Comparison of ENCODE assay signal across 27 mouse cellular contexts in the genomic region with DNA sequence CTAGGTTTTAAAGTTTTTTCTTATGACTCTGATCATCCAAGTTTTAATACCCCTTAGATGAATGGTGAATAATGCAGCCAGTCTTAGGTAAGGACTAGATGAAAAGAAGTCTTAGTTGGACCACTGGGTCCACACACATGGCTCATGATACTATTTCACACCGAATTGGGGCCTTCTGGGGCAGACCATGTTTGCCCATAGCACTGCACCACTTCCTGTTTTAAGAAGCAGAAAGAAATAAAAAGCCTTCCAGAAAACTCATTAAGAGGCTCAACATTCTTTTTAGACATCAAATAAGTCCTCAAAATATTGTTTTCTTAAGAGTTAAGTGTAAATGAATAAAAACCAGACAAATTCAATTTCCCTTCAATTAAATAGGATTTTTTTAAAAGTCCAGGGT. TPM values are rescaled to one million over a fixed set of nuclear protein-coding genes. Genes with fewer than 3 reads are reported as not detected.
DNase-seq lines count a peak whose midpoint lies in the region; ATAC-seq lines count a peak whose summit lies in the region.
"Had no signal": no experiment of that assay in that cellular context is flagged by ENCODE, and none has a peak within 500 bp of the region (broad histone marks: within the 10 kb centered on the region; RNA-seq: fewer than 3 reads in every experiment).

No protein-coding gene starts in this region.

- peaks cover 28% of the 10 kb centered on the region for H3K4me1 ChIP-seq in brown adipose tissue, adult 24 weeks (ENCODE audit: control insufficient read depth, insufficient read depth, insufficient read length, low read length)
- H3K4me1 ChIP-seq: heart, embryonic 10.5 days; intestine, embryonic 15.5 days had no signal

- H3K4me3 ChIP-seq in brown adipose tissue, adult 24 weeks (ENCODE audit: insufficient read depth, low read depth, low read length) = no peak overlapping the region
- H3K4me3 ChIP-seq: heart, embryonic 10.5 days; intestine, embryonic 15.5 days; limb, embryonic 13.5 days; liver, embryonic 12.5 days had no signal

- H3K27ac ChIP-seq in brown adipose tissue, adult 24 weeks (replicated peaks; ENCODE audit: low read depth, low read length) = peak overlapping the region; percentile 75; the same call in 1 of the 2 replicates
- H3K27ac ChIP-seq: heart, embryonic 10.5 days; intestine, embryonic 15.5 days; stomach, postnatal 0 days had no signal

- H3K36me3 ChIP-seq in splenic B cell, adult 2 months (ENCODE audit: control insufficient read depth, insufficient read depth, low read length, poor library complexity, severe bottlenecking) = peaks cover 5% of the 10 kb centered on the region
- H3K36me3 ChIP-seq: intestine, embryonic 15.5 days; liver, embryonic 12.5 days had no signal

- H3K27me3 ChIP-seq in splenic B cell, adult 2 months (ENCODE audit: control insufficient read depth, insufficient read depth, low read length, poor library complexity, severe bottlenecking) = no peaks in the 10 kb centered on the region
- H3K27me3 ChIP-seq: intestine, embryonic 15.5 days; limb, embryonic 13.5 days; liver, embryonic 12.5 days had no signal

- peak; percentile 41 for DNase-seq in heart, adult 11 months
- no peak for DNase-seq in heart, postnatal 14 days
- peak; percentile 37 for DNase-seq in splenic B cell, adult 2 months (ENCODE audit: low read depth, low spot score)
- no peak for DNase-seq in layer of hippocampus, postnatal 36 days
- DNase-seq in left cerebral cortex, postnatal 25 days (ENCODE audit: low spot score in 2 of 2) = no peak
- DNase-seq: adrenal gland, adult 2 months; adrenal gland, postnatal 36 days; cerebellum, adult 2 months; cerebellum, postnatal 14 days; kidney, adult 2 months; kidney, postnatal 36 days; liver, postnatal 0 days; lung, postnatal 36 days; right cerebral cortex, postnatal 25 days; thymus, adult 18-20 months; thymus, postnatal 36 days had no signal

- peak; percentile 35 to 46; a peak in 1 of 4 replicates for ATAC-seq in hematopoietic stem cell, adult 5-6 weeks (replicated peaks in 1 of 2; ENCODE audit: insufficient read depth in 1 of 2, low FRiP score in 2 of 2, low TSS enrichment in 1 of 2, low read depth in 1 of 2, poor library complexity in 2 of 2, severe bottlenecking in 2 of 2)
- ATAC-seq: activated CD4-positive, CD25-positive, alpha-beta regulatory T cell, adult 4 months; forebrain, embryonic 14.5 days; hindbrain, embryonic 16.5 days; intestine, embryonic 15.5 days; liver, embryonic 12.5 days; liver, postnatal 0 days; midbrain, embryonic 16.5 days had no signal

- intact Hi-C loops in heart, postnatal 14 days (cut with DNase I) = no loop called here
- intact Hi-C loops in left cerebral cortex, postnatal 25 days (cut with DNase I) = no loop called here

RNA-seq across cellular contexts. Expression of a gene that starts 11.7 kb away (rescaled TPM):
- 10 to 100 TPM; 37.0 to 41.0 TPM for total RNA-seq in heart, postnatal 14 days (2021)
- polyA plus RNA-seq in brown adipose tissue, adult 24 weeks (2012; ENCODE audit: insufficient read depth, insufficient read length, missing spikeins) = 11.7 and 19.1 TPM in 2 replicates
- total RNA-seq in hematopoietic stem cell, adult 5-6 weeks (2017) = 112 and 123 TPM in 2 replicates
- 1 to 10 TPM; 5.4 to 6.3 TPM for total RNA-seq in layer of hippocampus, postnatal 36 days (2021)
- 1 to 10 TPM; 5.3 to 6.0 TPM for total RNA-seq in left cerebral cortex, postnatal 25 days (2021)

Comparison
In these comparisons a context has a peak if more than half of its experiments do, and no peak if none do; other contexts are left out.
1. DNase-seq: peak in heart, adult 11 months (single experiment) and splenic B cell, adult 2 months (single experiment); none in heart, postnatal 14 days (0 of 2), layer of hippocampus, postnatal 36 days (0 of 2) and left cerebral cortex, postnatal 25 days (0 of 2).
2. RNA of a gene that starts 11.7 kb away (total RNA-seq): 112 to 123 TPM in hematopoietic stem cell, adult 5-6 weeks and 37.0 to 41.0 TPM in heart, postnatal 14 days; 5.4 to 6.3 TPM in layer of hippocampus, postnatal 36 days and 5.3 to 6.0 TPM in left cerebral cortex, postnatal 25 days; every median in the first group is over 4 times any median in the second.